Mouse (Mus musculus): ENCODE results near the gene Pstpip1. TPM values are rescaled to one million over a fixed set of nuclear protein-coding genes. Genes with fewer than 3 reads are reported as not detected.

The Pstpip1 gene
- polyA plus RNA-seq, 1 experiment from 2014 or later, result 0.96 TPM

DNA sequence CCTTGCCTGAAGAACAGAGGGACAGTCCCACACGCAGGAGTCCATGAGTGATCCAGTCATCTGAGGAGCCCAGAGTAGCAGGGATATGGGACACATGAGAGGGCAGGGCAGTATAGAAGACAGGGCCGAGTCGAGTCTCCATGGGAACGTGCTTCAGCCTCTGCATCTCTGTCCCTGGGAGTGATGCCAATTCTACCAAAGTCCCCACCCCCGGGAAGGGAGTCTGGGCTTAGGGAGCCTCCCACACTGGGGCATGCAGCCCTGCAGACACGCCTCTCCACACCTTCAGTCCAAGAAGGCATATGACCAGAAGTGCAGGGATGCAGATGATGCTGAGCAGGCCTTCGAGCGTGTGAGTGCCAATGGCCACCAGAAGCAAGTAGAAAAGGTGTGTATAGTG lies 33.2 kb downstream of the Pstpip1 start:
- Histone ChIP-seq H3K36me3 (ENCODE audit: insufficient read depth, low read length) (peaks cover 5% of the 10 kb centered on the region; the same call in 1 of the 2 replicates), H3K27ac (ENCODE audit: low read length) (no peak overlapping the region), H3K9ac (replicated peaks; ENCODE audit: low read length) (no peak overlapping the region), H3K4me2 (replicated peaks; ENCODE audit: low read depth, low read length) (no peak overlapping the region), H3K27me3 (ENCODE audit: insufficient read depth, low read length) (no peaks in the 10 kb centered on the region), H3K4me3 (ENCODE audit: low read length) (no peak overlapping the region), H3K9me3 (ENCODE audit: low read length) (no peaks in the 10 kb centered on the region), H3K4me1 (ENCODE audit: insufficient read depth, low read length) (peaks cover 19% of the 10 kb centered on the region)
- ATAC-seq (ENCODE audit: low FRiP score, low TSS enrichment), result no peak
- WGBS, result 31% methylated on average over 8 of the region's 8 CpGs

GRCm38 (mm10) chr9:56123613-56124012 lies 33.9 kb downstream of the Pstpip1 start:
- H3K4me3 ChIP-seq (ENCODE audit: low read length), result no peak overlapping the region
- H3K9me3 ChIP-seq (ENCODE audit: low read length), result no peaks in the 10 kb centered on the region
- no peak overlapping the region for H3K9ac ChIP-seq (replicated peaks; ENCODE audit: low read length)
- H3K4me2 ChIP-seq (replicated peaks; ENCODE audit: low read depth, low read length), result no peak overlapping the region
- WGBS, result 74% methylated on average over 7 of the region's 7 CpGs
- ATAC-seq (ENCODE audit: low FRiP score, low TSS enrichment), result no peak
- no peak overlapping the region for H3K27ac ChIP-seq (ENCODE audit: low read length)
- H3K27me3 ChIP-seq (ENCODE audit: insufficient read depth, low read length), result no peaks in the 10 kb centered on the region
- peaks cover 19% of the 10 kb centered on the region for H3K4me1 ChIP-seq (ENCODE audit: insufficient read depth, low read length)
- peaks cover 10% of the 10 kb centered on the region; the same call in 1 of the 2 replicates for H3K36me3 ChIP-seq (ENCODE audit: insufficient read depth, low read length)

DNA sequence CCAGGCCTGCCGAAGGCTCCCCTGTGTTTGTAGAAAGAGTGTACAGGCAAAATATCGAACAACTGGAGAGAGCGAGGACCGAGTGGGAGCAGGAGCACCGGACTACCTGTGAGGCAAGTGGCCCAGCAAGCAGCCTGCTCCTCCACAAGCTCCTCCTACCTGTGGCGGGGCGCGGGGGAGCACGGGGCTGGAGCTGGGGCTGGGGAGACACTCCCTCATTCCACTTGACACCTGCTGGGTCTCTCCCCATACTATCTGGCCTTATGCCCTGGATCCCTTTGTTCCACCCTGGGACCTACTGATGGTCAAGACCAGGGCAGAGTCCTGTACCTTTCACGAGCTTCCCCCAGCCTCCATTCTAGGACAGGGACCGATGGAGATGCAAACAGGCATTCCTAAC lies 34.8 kb downstream of the Pstpip1 start:
- Histone ChIP-seq H3K36me3 (ENCODE audit: insufficient read depth, low read length) (peaks cover 11% of the 10 kb centered on the region; the same call in 1 of the 2 replicates), H3K4me1 (ENCODE audit: insufficient read depth, low read length) (peaks cover 19% of the 10 kb centered on the region), H3K27me3 (ENCODE audit: insufficient read depth, low read length) (no peaks in the 10 kb centered on the region), H3K4me2 (replicated peaks; ENCODE audit: low read depth, low read length) (0 out of 2 replicates have a peak overlapping the region, but pooled peaks have one; percentile 5), H3K27ac (ENCODE audit: low read length) (no peak overlapping the region), H3K4me3 (ENCODE audit: low read length) (no peak overlapping the region), H3K9ac (replicated peaks; ENCODE audit: low read length) (no peak overlapping the region), H3K9me3 (ENCODE audit: low read length) (no peaks in the 10 kb centered on the region)
- WGBS, result 22% methylated on average over 11 of the region's 11 CpGs
- no peak for ATAC-seq (ENCODE audit: low FRiP score, low TSS enrichment)

GRCm38 (mm10) chr9:56126453-56127173 lies 36.9 kb downstream of the Pstpip1 start:
- no peak overlapping the region for H3K4me3 ChIP-seq (ENCODE audit: low read length)
- H3K4me1 ChIP-seq (ENCODE audit: insufficient read depth, low read length), result peaks cover 13% of the 10 kb centered on the region
- WGBS, result 90% methylated on average over 16 of the region's 16 CpGs
- H3K36me3 ChIP-seq (ENCODE audit: insufficient read depth, low read length), result peaks cover 18% of the 10 kb centered on the region; the same call in 1 of the 2 replicates
- H3K27me3 ChIP-seq (ENCODE audit: insufficient read depth, low read length), result no peaks in the 10 kb centered on the region
- ATAC-seq (ENCODE audit: low FRiP score, low TSS enrichment), result no peak
- no peak overlapping the region for H3K27ac ChIP-seq (ENCODE audit: low read length)
- no peaks in the 10 kb centered on the region for H3K9me3 ChIP-seq (ENCODE audit: low read length)
- no peak overlapping the region for H3K4me2 ChIP-seq (replicated peaks; ENCODE audit: low read depth, low read length)
- H3K9ac ChIP-seq (replicated peaks; ENCODE audit: low read length), result no peak overlapping the region

DNA sequence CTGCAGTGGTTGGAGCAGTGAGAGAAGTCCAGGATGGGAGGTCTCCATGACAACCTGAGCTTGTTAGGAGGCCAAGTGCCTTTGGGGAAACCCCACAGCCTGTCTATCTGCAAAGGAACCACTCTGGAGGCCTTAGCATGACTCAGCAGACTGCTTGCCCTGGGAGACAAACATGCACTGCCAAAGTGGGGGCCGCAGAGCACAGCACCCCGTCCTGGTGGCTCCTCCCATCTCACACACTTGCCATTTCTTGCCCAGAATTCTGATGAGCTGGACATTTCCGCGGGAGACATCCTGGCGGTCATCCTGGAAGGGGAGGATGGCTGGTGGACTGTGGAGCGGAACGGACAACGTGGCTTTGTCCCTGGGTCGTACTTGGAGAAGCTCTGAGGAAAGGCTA lies 38.6 kb downstream of the Pstpip1 start:
- Histone ChIP-seq H3K9ac (replicated peaks; ENCODE audit: low read length) (no peak overlapping the region), H3K36me3 (ENCODE audit: insufficient read depth, low read length) (peaks cover 29% of the 10 kb centered on the region), H3K4me3 (ENCODE audit: low read length) (no peak overlapping the region), H3K9me3 (ENCODE audit: low read length) (no peaks in the 10 kb centered on the region), H3K27me3 (ENCODE audit: insufficient read depth, low read length) (no peaks in the 10 kb centered on the region), H3K4me2 (replicated peaks; ENCODE audit: low read depth, low read length) (no peak overlapping the region), H3K27ac (ENCODE audit: low read length) (no peak overlapping the region), H3K4me1 (ENCODE audit: insufficient read depth, low read length) (peaks cover 8% of the 10 kb centered on the region; the same call in 1 of the 2 replicates)
- no peak for ATAC-seq (ENCODE audit: low FRiP score, low TSS enrichment)
- 81% methylated on average over 9 of the region's 9 CpGs for whole genome bisulfite sequencing

DNA sequence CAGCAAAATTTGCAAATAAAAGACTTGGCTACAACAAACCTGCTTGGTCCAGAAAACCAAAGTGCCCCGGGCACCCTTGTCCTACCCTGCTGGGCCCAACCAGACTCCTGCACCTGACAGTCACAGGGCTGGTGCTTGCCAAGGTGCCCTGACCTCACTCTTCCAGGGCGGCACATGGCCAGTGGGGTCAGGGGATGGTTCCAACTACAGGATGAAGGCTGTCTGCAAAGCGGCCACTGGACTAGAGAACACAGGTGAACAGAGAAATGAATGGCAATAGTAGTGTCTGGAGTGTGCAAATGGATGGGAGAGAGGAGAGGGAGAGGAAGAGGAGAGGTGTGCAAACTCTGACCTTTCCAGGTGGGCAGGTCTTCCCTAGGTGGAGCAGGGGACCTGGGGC lies 40.2 kb downstream of the Pstpip1 start:
- H3K4me3 ChIP-seq (ENCODE audit: low read length), result no peak overlapping the region
- no peak overlapping the region for H3K4me2 ChIP-seq (replicated peaks; ENCODE audit: low read depth, low read length)
- H3K4me1 ChIP-seq (ENCODE audit: insufficient read depth, low read length), result 0 out of 2 replicates have a peak, but pooled peaks cover 3% of the 10 kb centered on the region
- no peak for ATAC-seq (ENCODE audit: low FRiP score, low TSS enrichment)
- peaks cover 37% of the 10 kb centered on the region for H3K36me3 ChIP-seq (ENCODE audit: insufficient read depth, low read length)
- H3K27me3 ChIP-seq (ENCODE audit: insufficient read depth, low read length), result no peaks in the 10 kb centered on the region
- WGBS, result 95% methylated on average over 3 of the region's 3 CpGs
- H3K9me3 ChIP-seq (ENCODE audit: low read length), result no peaks in the 10 kb centered on the region
- no peak overlapping the region for H3K27ac ChIP-seq (ENCODE audit: low read length)
- no peak overlapping the region for H3K9ac ChIP-seq (replicated peaks; ENCODE audit: low read length)

DNA sequence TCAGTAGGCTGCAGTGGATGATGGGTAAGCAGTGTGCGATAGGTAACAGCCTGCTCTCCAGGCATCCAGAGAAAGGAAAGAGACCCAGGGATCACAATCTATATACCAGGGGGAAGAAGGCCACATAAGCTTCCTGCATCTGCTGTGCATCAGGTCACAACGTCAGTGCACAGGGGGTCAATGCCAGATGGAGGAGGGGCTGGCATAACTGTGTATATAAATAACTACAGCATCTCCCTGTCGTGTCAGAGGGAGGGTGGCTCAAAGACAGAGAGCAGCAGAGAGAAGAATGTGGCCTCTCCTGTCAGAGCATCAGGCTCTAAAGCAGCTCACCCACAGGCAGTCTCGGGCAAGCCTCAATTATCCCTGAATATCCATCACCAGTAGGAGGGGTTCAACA lies 40.8 kb downstream of the Pstpip1 start:
- Histone ChIP-seq H3K27ac (ENCODE audit: low read length) (no peak overlapping the region), H3K27me3 (ENCODE audit: insufficient read depth, low read length) (no peaks in the 10 kb centered on the region), H3K4me3 (ENCODE audit: low read length) (no peak overlapping the region), H3K4me1 (ENCODE audit: insufficient read depth, low read length) (0 out of 2 replicates have a peak, but pooled peaks cover 3% of the 10 kb centered on the region), H3K36me3 (ENCODE audit: insufficient read depth, low read length) (peaks cover 43% of the 10 kb centered on the region), H3K9ac (replicated peaks; ENCODE audit: low read length) (no peak overlapping the region), H3K4me2 (replicated peaks; ENCODE audit: low read depth, low read length) (no peak overlapping the region), H3K9me3 (ENCODE audit: low read length) (no peaks in the 10 kb centered on the region)
- ATAC-seq (ENCODE audit: low FRiP score, low TSS enrichment), result no peak
- WGBS, result 39% methylated on average over 4 of the region's 4 CpGs

GRCm38 (mm10) chr9:56131813-56132525 lies 42.2 kb downstream of the Pstpip1 start:
- no peak overlapping the region for H3K9ac ChIP-seq (replicated peaks; ENCODE audit: low read length)
- H3K4me3 ChIP-seq (ENCODE audit: low read length), result no peak overlapping the region
- peaks cover 55% of the 10 kb centered on the region for H3K36me3 ChIP-seq (ENCODE audit: insufficient read depth, low read length)
- no peak for ATAC-seq (ENCODE audit: low FRiP score, low TSS enrichment)
- 0 out of 2 replicates have a peak, but pooled peaks cover 3% of the 10 kb centered on the region for H3K4me1 ChIP-seq (ENCODE audit: insufficient read depth, low read length)
- 34% methylated on average over 10 of the region's 10 CpGs for whole genome bisulfite sequencing
- H3K4me2 ChIP-seq (replicated peaks; ENCODE audit: low read depth, low read length), result no peak overlapping the region
- no peaks in the 10 kb centered on the region for H3K9me3 ChIP-seq (ENCODE audit: low read length)
- no peaks in the 10 kb centered on the region for H3K27me3 ChIP-seq (ENCODE audit: insufficient read depth, low read length)
- H3K27ac ChIP-seq (ENCODE audit: low read length), result no peak overlapping the region

- no peak overlapping the region for H3K9ac ChIP-seq (replicated peaks; ENCODE audit: low read length)
- H3K4me1 ChIP-seq (ENCODE audit: insufficient read depth, low read length), result 0 out of 2 replicates have a peak, but pooled peaks cover 3% of the 10 kb centered on the region
- H3K4me2 ChIP-seq (replicated peaks; ENCODE audit: low read depth, low read length), result no peak overlapping the region
- H3K9me3 ChIP-seq (ENCODE audit: low read length), result no peaks in the 10 kb centered on the region
- WGBS, result 85% methylated on average over 5 of the region's 5 CpGs
- no peak for ATAC-seq (ENCODE audit: low FRiP score, low TSS enrichment)
- no peaks in the 10 kb centered on the region for H3K27me3 ChIP-seq (ENCODE audit: insufficient read depth, low read length)
- peaks cover 47% of the 10 kb centered on the region for H3K36me3 ChIP-seq (ENCODE audit: insufficient read depth, low read length)
- no peak overlapping the region for H3K27ac ChIP-seq (ENCODE audit: low read length)
- no peak overlapping the region for H3K4me3 ChIP-seq (ENCODE audit: low read length)
Observed at GRCm38 (mm10) chr9:56133970-56134369, 44.2 kb downstream of the Pstpip1 start.

GRCm38 (mm10) chr9:56134614-56135013 lies 44.9 kb downstream of the Pstpip1 start:
- H3K4me2 ChIP-seq (replicated peaks; ENCODE audit: low read depth, low read length), result no peak overlapping the region
- H3K27me3 ChIP-seq (ENCODE audit: insufficient read depth, low read length), result no peaks in the 10 kb centered on the region
- WGBS, result 79% methylated on average over 4 of the region's 4 CpGs
- peaks cover 49% of the 10 kb centered on the region for H3K36me3 ChIP-seq (ENCODE audit: insufficient read depth, low read length)
- 0 out of 2 replicates have a peak, but pooled peaks cover 3% of the 10 kb centered on the region for H3K4me1 ChIP-seq (ENCODE audit: insufficient read depth, low read length)
- no peak for ATAC-seq (ENCODE audit: low FRiP score, low TSS enrichment)
- H3K9me3 ChIP-seq (ENCODE audit: low read length), result no peaks in the 10 kb centered on the region
- no peak overlapping the region for H3K4me3 ChIP-seq (ENCODE audit: low read length)
- H3K9ac ChIP-seq (replicated peaks; ENCODE audit: low read length), result no peak overlapping the region
- no peak overlapping the region for H3K27ac ChIP-seq (ENCODE audit: low read length)
